Mouse (Mus musculus) neural tube, embryonic 14.5 days (tissue): ENCODE measurements at regions not wholly inside any gene's neighbourhood (a gene's known extent, or its start where the extent isn't known, plus 50 kb on each side); places are given as distances from the start of the nearest gene placed in this dataset.

Experiments
- ATAC-seq: fragments of 200-750 bp; cut with Nextera tagmentation; 2 replicates; pipeline ENCODE4 v1.8.0; 2017; ENCODE audit warnings: low read depth, mild to moderate bottlenecking, moderate TSS enrichment, moderate library complexity
- H3K27ac ChIP-seq: fragments of 300-500 bp; sonication (generic); 2 replicates; pipeline ENCODE4 v1.5.1; 2014; ENCODE audit warnings: low read depth, mild to moderate bottlenecking, control low read depth, low read length, moderate library complexity, mixed read lengths
- H3K27me3 ChIP-seq: fragments of 300-500 bp; sonication (generic); 2 replicates; pipeline ENCODE4 v1.6.1; 2014; ENCODE audit warnings: low read length; ENCODE audit not compliant: control insufficient read depth, insufficient read depth
- H3K36me3 ChIP-seq: fragments of 300-500 bp; sonication (generic); 2 replicates; pipeline ENCODE4 v1.6.1; 2014; ENCODE audit warnings: low read length, mixed read lengths; ENCODE audit not compliant: control insufficient read depth, insufficient read depth
- H3K4me1 ChIP-seq: fragments of 300-500 bp; sonication (generic); 2 replicates; pipeline ENCODE4 v1.6.1; 2014; ENCODE audit warnings: low read length; ENCODE audit not compliant: control insufficient read depth, insufficient read depth
- H3K4me2 ChIP-seq: fragments of 300-500 bp; sonication (generic); 2 replicates; pipeline ENCODE4 v1.6.1; 2014; ENCODE audit warnings: mild to moderate bottlenecking, low read depth, low read length, control low read depth
- H3K4me3 ChIP-seq: fragments of 300-500 bp; sonication (generic); 2 replicates; pipeline ENCODE4 v1.5.1; 2014; ENCODE audit warnings: low read depth, low read length, control low read depth, mixed read lengths
- H3K9ac ChIP-seq: fragments of 300-500 bp; sonication (generic); replicated peaks from 2 replicates; pipeline ENCODE4 v1.6.1; 2014; ENCODE audit warnings: low read depth, mild to moderate bottlenecking, control low read depth, low read length, mixed read lengths
- H3K9me3 ChIP-seq: fragments of 300-500 bp; sonication (generic); 2 replicates; pipeline ENCODE4 v1.6.1; 2016; ENCODE audit warnings: low read length; ENCODE audit not compliant: control insufficient read depth
- WGBS: fragments of 180-500 bp; shearing (Covaris S2); extraction: QIAGEN DNeasy Blood & Tissue Kit; methylation state at CpG from one replicate; pipeline ENCODE4 v1.1.7; 2014; 5-methylcytosine and 5-hydroxymethylcytosine counted together

- H3K27ac ChIP-seq: no peak overlapping the region
- no peak for ATAC-seq
- no peaks in the 10 kb centered on the region for H3K4me1 ChIP-seq
- H3K4me3 ChIP-seq: no peak overlapping the region
- WGBS: 88% methylated on average over 6 of the region's 6 CpGs
- no peak overlapping the region for H3K9ac ChIP-seq
- no peaks in the 10 kb centered on the region for H3K27me3 ChIP-seq
- H3K9me3 ChIP-seq: no peaks in the 10 kb centered on the region
- no peaks in the 10 kb centered on the region for H3K36me3 ChIP-seq
- H3K4me2 ChIP-seq: no peak overlapping the region
Observed at GRCm38 (mm10) chr2:78730161-78730560, 137.8 kb upstream of the Ube2e3 start.

DNA sequence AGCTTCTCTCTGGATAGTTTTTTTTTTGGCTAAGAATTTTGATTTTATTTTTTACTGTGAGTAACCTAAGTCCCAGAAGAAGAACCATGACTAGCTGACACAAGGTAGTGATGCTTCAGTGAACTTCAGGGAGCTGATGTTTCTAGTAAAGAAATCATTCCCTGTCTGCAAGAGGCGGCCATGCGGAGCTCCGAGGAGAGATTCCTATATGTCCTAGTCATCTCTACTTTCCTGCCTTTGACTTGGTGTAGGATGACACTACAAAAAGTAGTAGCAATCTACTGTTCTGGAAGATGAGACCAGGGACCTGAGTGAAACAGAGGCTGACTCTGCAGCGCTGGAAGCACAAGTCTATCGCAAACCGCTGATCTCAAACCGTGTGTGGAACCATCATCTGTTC is 141.9 kb upstream of the Ube2e3 start:
- Histone ChIP-seq H3K36me3 (no peaks in the 10 kb centered on the region), H3K27ac (no peak overlapping the region), H3K27me3 (no peaks in the 10 kb centered on the region), H3K4me2 (no peak overlapping the region), H3K4me1 (no peaks in the 10 kb centered on the region), H3K4me3 (no peak overlapping the region), H3K9me3 (no peaks in the 10 kb centered on the region), H3K9ac (no peak overlapping the region)
- ATAC-seq: no peak
- WGBS: 96% methylated on average over 7 of the region's 7 CpGs

DNA sequence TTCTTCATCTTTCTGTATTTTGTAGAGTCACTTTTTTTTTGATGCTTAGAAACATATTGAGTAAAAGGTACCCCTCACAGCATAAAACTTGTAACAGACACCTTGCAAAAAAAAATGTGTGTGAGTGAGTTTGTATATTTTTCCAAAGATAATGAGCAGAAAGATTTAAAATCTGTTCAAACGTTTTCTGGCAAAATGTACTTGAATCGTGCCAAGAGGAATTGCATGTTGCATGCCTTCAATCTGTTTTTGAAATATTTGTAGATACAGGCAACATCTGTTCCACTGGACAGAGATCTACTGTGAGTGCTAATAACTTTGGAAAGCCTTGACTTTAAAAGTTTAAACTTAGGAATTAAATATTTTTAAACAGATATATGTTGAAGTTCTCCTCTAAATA is 143.5 kb upstream of the Ube2e3 start:
- H3K4me1 ChIP-seq: no peaks in the 10 kb centered on the region
- no peak overlapping the region for H3K27ac ChIP-seq
- no peaks in the 10 kb centered on the region for H3K9me3 ChIP-seq
- no peaks in the 10 kb centered on the region for H3K36me3 ChIP-seq
- H3K4me3 ChIP-seq: no peak overlapping the region
- no peak overlapping the region for H3K9ac ChIP-seq
- no peaks in the 10 kb centered on the region for H3K27me3 ChIP-seq
- no peak overlapping the region for H3K4me2 ChIP-seq
- no peak for ATAC-seq
- 69% methylated on average over 2 of the region's 2 CpGs for WGBS

DNA sequence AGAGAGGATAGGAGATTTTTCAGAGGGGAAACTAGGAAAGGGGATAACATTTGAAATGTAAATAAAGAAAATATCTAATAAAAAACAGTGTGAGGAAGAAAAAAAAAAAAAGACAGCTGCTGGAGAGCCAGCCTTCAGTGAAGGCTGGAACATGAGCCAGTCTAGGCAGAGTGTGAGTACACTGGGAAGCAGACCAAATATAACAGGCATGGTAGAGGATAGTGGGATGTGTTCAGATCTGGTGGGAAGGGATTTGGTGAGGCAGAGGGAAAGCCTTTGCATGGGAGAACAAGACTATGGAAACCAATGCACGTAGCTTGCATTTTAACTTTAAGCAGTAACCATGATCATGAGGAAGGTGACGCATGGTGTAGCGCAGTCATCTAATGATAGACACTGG is 144.5 kb upstream of the Ube2e3 start:
- Histone ChIP-seq H3K27me3 (no peaks in the 10 kb centered on the region), H3K9me3 (no peaks in the 10 kb centered on the region), H3K36me3 (no peaks in the 10 kb centered on the region), H3K4me2 (no peak overlapping the region), H3K4me3 (no peak overlapping the region), H3K9ac (no peak overlapping the region), H3K27ac (no peak overlapping the region), H3K4me1 (no peaks in the 10 kb centered on the region)
- 100% methylated on average over 3 of the region's 3 CpGs for WGBS
- ATAC-seq: no peak

- H3K4me1 ChIP-seq: no peaks in the 10 kb centered on the region
- H3K9ac ChIP-seq: no peak overlapping the region
- no peak overlapping the region for H3K27ac ChIP-seq
- no peak overlapping the region for H3K4me2 ChIP-seq
- no peaks in the 10 kb centered on the region for H3K9me3 ChIP-seq
- H3K4me3 ChIP-seq: no peak overlapping the region
- H3K27me3 ChIP-seq: no peaks in the 10 kb centered on the region
- ATAC-seq: no peak
- 89% methylated on average over 6 of the region's 6 CpGs for WGBS
- no peaks in the 10 kb centered on the region for H3K36me3 ChIP-seq
Observed at GRCm38 (mm10) chr2:78722739-78723138, 145.2 kb upstream of the Ube2e3 start.

DNA sequence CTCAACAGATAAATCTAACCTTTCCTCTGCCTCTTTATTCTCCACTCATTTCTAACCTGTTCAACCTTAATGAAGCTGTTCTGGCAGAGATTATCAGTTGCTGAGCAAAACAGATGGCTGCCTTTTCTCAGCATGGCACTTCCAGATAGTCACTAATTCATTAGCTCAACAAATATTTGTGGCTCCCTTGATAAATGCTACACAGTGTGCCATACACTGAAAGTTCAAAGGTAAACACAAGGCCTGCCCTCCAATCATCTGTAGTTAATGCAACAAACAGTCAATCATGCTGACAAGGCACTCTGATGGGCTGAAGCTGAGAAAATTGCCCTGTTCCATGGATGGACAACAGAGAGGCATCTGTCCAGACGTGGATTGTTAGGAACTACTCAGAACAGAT is 149.4 kb upstream of the Ube2e3 start:
- 40% methylated on average over 1 of the region's 1 CpGs for WGBS
- peak; percentile 49; the same call in 1 of the 2 replicates for ATAC-seq
- H3K27me3 ChIP-seq: no peaks in the 10 kb centered on the region
- no peak overlapping the region for H3K27ac ChIP-seq
- no peak overlapping the region for H3K4me2 ChIP-seq
- H3K4me3 ChIP-seq: no peak overlapping the region
- no peak overlapping the region for H3K9ac ChIP-seq
- H3K36me3 ChIP-seq: no peaks in the 10 kb centered on the region
- H3K9me3 ChIP-seq: no peaks in the 10 kb centered on the region
- no peaks in the 10 kb centered on the region for H3K4me1 ChIP-seq

DNA sequence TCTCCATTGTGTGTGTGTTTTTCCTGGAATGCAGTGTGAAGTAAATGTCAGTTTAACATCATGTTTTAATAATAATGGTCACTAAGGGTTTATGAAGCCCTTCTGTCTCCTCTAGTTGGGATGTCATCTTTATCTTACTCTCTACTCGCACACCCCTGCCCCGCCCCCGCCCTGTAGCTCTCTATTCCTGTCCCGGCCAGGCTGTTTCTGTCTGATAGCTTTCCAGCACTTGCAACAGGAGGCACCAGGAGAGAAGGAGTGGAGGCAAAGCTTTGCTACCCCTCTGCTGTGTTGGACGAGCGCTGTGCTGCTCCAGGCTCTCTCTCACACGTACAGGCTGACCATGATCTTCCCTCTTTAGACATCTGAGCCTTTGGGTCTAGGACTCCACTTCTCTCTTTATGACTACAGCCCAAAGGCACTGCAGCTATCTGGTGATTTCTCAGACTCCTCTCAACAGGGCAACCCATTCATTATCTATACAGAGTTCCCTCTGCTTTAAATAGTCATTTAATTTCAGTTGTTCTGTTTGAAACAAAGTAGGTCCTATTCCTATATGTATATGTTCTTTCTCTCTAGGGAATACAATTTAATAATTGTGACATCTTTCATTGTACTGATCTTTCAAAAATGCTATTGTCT is 151.6 kb upstream of the Ube2e3 start:
- H3K4me1 ChIP-seq: no peaks in the 10 kb centered on the region
- no peaks in the 10 kb centered on the region for H3K27me3 ChIP-seq
- H3K4me2 ChIP-seq: no peak overlapping the region
- no peak overlapping the region for H3K27ac ChIP-seq
- H3K9me3 ChIP-seq: no peaks in the 10 kb centered on the region
- 82% methylated on average over 7 of the region's 7 CpGs for WGBS
- no peak overlapping the region for H3K4me3 ChIP-seq
- H3K9ac ChIP-seq: no peak overlapping the region
- H3K36me3 ChIP-seq: no peaks in the 10 kb centered on the region
- ATAC-seq: no peak

DNA sequence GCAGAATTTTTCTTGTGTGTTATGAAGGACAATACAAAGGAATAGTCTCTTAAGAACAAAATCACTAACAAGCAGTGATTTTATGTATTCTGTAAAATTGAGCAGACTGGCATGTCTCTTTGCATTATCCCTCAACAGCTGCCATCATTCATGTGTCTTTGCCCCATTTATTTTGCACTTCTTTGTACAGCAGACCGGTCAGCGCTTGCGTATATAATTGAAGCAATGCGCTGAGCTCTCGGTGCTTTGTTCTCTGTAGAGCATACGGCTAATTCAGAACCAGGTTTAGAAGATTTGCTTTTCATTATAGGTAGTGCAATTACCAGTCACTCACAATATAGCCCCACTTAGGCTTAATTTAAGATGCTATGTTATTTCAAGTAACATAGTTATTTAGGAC is 173.1 kb upstream of the Ube2e3 start:
- Histone ChIP-seq H3K36me3 (no peaks in the 10 kb centered on the region), H3K4me2 (no peak overlapping the region), H3K27me3 (no peaks in the 10 kb centered on the region), H3K4me3 (no peak overlapping the region), H3K9me3 (no peaks in the 10 kb centered on the region), H3K27ac (no peak overlapping the region), H3K4me1 (no peaks in the 10 kb centered on the region), H3K9ac (no peak overlapping the region)
- ATAC-seq: no peak
- 37% methylated on average over 6 of the region's 6 CpGs for WGBS

DNA sequence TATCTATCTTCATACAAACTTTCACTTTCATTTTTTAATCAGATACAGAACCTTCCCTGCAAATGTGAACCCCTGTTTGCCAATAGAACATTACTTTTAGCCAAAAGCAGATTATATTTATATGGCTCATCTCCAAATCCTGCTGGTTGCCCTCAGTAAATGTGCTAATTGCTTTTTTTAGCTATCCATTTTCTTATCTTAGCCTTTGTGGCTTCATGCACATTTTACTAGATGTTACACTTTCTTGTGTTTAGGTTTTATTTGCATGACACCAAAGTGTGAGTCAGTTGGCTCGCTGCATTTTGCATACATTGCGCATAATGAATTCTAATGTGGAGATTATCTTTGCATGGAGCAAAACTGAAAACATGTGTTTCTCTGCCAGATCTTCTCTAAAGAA is 211.3 kb upstream of the Ube2e3 start:
- no peak for ATAC-seq

More for the DNA sequence above, 211.3 kb upstream of the Ube2e3 start:
- H3K9me3 ChIP-seq: no peaks in the 10 kb centered on the region
- no peaks in the 10 kb centered on the region for H3K4me1 ChIP-seq
- WGBS: 73% methylated on average over 2 of the region's 2 CpGs
- no peak overlapping the region for H3K4me3 ChIP-seq
- H3K4me2 ChIP-seq: no peak overlapping the region
- no peaks in the 10 kb centered on the region for H3K36me3 ChIP-seq
- no peak overlapping the region for H3K27ac ChIP-seq
- no peaks in the 10 kb centered on the region for H3K27me3 ChIP-seq
- H3K9ac ChIP-seq: no peak overlapping the region
